ENCODE assay signal across 8 mouse cellular contexts in genomic region chr9:8901647-8902131, GRCm38 (mm10). TPM values are rescaled to one million over a fixed set of nuclear protein-coding genes. Genes with fewer than 3 reads are reported as not detected.
DNase-seq lines count a peak whose midpoint lies in the region; ATAC-seq and TF ChIP-seq lines count a peak whose summit lies in the region.
"Had no signal": no experiment of that assay in that cellular context is flagged by ENCODE, and none has a peak within 500 bp of the region (broad histone marks: within the 10 kb centered on the region; RNA-seq: fewer than 3 reads in every experiment).

No protein-coding gene starts in this region.

- H3K9me3 ChIP-seq in forebrain, embryonic 13.5 days (replicated peaks) = no peaks in the 10 kb centered on the region
- H3K9me3 ChIP-seq in intestine, embryonic 14.5 days (ENCODE audit: control insufficient read depth, low read length) = no peaks in the 10 kb centered on the region

- peaks cover 44% of the 10 kb centered on the region for H3K27me3 ChIP-seq in forebrain, embryonic 13.5 days
- H3K27me3 ChIP-seq in intestine, embryonic 14.5 days (replicated peaks; ENCODE audit: control insufficient read depth, insufficient read depth, low read length) = peaks cover 51% of the 10 kb centered on the region
- H3K27me3 ChIP-seq in small intestine, adult 2 months (ENCODE audit: control insufficient read depth, insufficient read depth, low read length) = peaks cover 20% of the 10 kb centered on the region

- TF ChIP-seq CTCF in small intestine, adult 2 months (IDR thresholded peaks at IDR 0.05; ENCODE audit: extremely low read depth, insufficient read length, insufficient replicate concordance, low read depth, low read length) = no peak

- peak overlapping the region; percentile 70 for H3K9ac ChIP-seq in forebrain, embryonic 13.5 days
- H3K9ac ChIP-seq in intestine, embryonic 14.5 days (ENCODE audit: low read length) = no peak overlapping the region

- DNase-seq in WW6 (ENCODE audit: low read depth, low spot score) = peak; percentile 43
- DNase-seq in intestine, embryonic 14.5 days (ENCODE audit: low spot score) = peak; percentile 69
- DNase-seq in left cerebral cortex, postnatal 36 days (ENCODE audit: low spot score in 2 of 2) = peak; percentile 74 to 80
- DNase-seq in mesoderm, embryonic 11.5 days (ENCODE audit: low read depth, low spot score) = peak; percentile 37

- peak overlapping the region; percentile 62 for H3K4me3 ChIP-seq in forebrain, embryonic 13.5 days
- peak overlapping the region; percentile 51 for H3K4me3 ChIP-seq in intestine, embryonic 14.5 days (ENCODE audit: low read depth, low read length)
- peak overlapping the region; percentile 49 for H3K4me3 ChIP-seq in small intestine, adult 2 months (ENCODE audit: low read depth, low read length)

- H3K4me2 ChIP-seq in forebrain, embryonic 13.5 days = peak overlapping the region; percentile 95
- H3K4me2 ChIP-seq in intestine, embryonic 14.5 days (ENCODE audit: low read length) = peak overlapping the region; percentile 93

- no peak overlapping the region for H3K27ac ChIP-seq in forebrain, embryonic 13.5 days
- no peak overlapping the region for H3K27ac ChIP-seq in intestine, embryonic 14.5 days (ENCODE audit: low read depth)
- no peak overlapping the region for H3K27ac ChIP-seq in small intestine, adult 2 months (ENCODE audit: insufficient read depth, low read depth, low read length)

- 0% methylated on average over 49 of the region's 49 CpGs for WGBS in forebrain, embryonic 13.5 days
- under 1% methylated on average over 46 of the region's 49 CpGs for WGBS in intestine, embryonic 14.5 days
- WGBS in small intestine, adult 2 months = 3% methylated on average over 49 of the region's 49 CpGs

- peak; percentile 60 for ATAC-seq in cerebellum, adult (ENCODE audit: insufficient number of reproducible peaks, low FRiP score, low TSS enrichment)
- peak; percentile 82 for ATAC-seq in forebrain, embryonic 13.5 days
- ATAC-seq in intestine, embryonic 14.5 days (replicated peaks; ENCODE audit: low FRiP score, low TSS enrichment, low read depth) = peak; percentile 51

- intact Hi-C loops in left cerebral cortex, postnatal 36 days (cut with DNase I) = no loop called here

- TF ChIP-seq POLR2A in small intestine, adult 2 months (IDR thresholded peaks at IDR 0.05; ENCODE audit: low read depth, low read length) = no peak

- H3K4me1 ChIP-seq in forebrain, embryonic 13.5 days = peaks cover 22% of the 10 kb centered on the region
- peaks cover 7% of the 10 kb centered on the region; the same call in 1 of the 2 replicates for H3K4me1 ChIP-seq in intestine, embryonic 14.5 days (replicated peaks; ENCODE audit: control insufficient read depth, insufficient read depth, low read length)
- H3K4me1 ChIP-seq in small intestine, adult 2 months (ENCODE audit: control insufficient read depth, insufficient read depth, insufficient read length, low read length) = peaks cover 6% of the 10 kb centered on the region; the same call in 1 of the 2 replicates

- no peaks in the 10 kb centered on the region for H3K36me3 ChIP-seq in forebrain, embryonic 13.5 days (ENCODE audit: poor library complexity, severe bottlenecking)
- no peaks in the 10 kb centered on the region for H3K36me3 ChIP-seq in intestine, embryonic 14.5 days (ENCODE audit: control insufficient read depth, insufficient read depth, low read length)
- no peaks in the 10 kb centered on the region for H3K36me3 ChIP-seq in small intestine, adult 2 months (ENCODE audit: control insufficient read depth, insufficient read depth, low read length)

RNA-seq across cellular contexts. Expression of gene Pgr, which starts 2.1 kb away (rescaled TPM):
- polyA plus RNA-seq in forebrain, embryonic 13.5 days (2015; fragmentation: Nextera tagmentation; extraction: Ambion mirVana) = 0.36 and 0.60 TPM in 2 replicates
- 0.12 and 0.19 TPM in 2 replicates for polyA plus RNA-seq in intestine, embryonic 14.5 days (2014; fragmentation: Nextera tagmentation; extraction: Ambion mirVana)
- 10 to 100 TPM; 19.5 to 20.5 TPM for total RNA-seq in left cerebral cortex, postnatal 36 days (2021)
- 0.13 and 0.37 TPM in 2 replicates for polyA plus RNA-seq in small intestine, adult 2 months (2012; rRNA removed)
- polyA plus RNA-seq: spleen, adult 2 months had no signal
